Mouse (Mus musculus) small intestine, adult 2 months (tissue): ENCODE results near the gene Cacna1e. TPM values are rescaled to one million over a fixed set of nuclear protein-coding genes. Genes with fewer than 3 reads are reported as not detected.

Experiments
- H3K27ac ChIP-seq: fragments of 200-500 bp; 2 replicates; pipeline ENCODE4 v1.5.1; 2012; ENCODE audit warnings: low read depth, low read length, control low read depth, inconsistent platforms; ENCODE audit not compliant: insufficient read depth
- H3K27me3 ChIP-seq: fragments of 200-500 bp; 2 replicates; pipeline ENCODE4 v1.6.1; 2012; ENCODE audit warnings: mild to moderate bottlenecking, moderate library complexity, low read length, inconsistent platforms; ENCODE audit not compliant: control insufficient read depth, insufficient read depth
- H3K36me3 ChIP-seq: fragments of 200-500 bp; 2 replicates; pipeline ENCODE4 v1.6.1; 2012; ENCODE audit warnings: mild to moderate bottlenecking, low read length, control low read depth, inconsistent platforms; ENCODE audit not compliant: control insufficient read depth, insufficient read depth
- H3K4me1 ChIP-seq: fragments of 200-500 bp; 2 replicates; pipeline ENCODE4 v1.6.1; 2012; ENCODE audit warnings: low read length, inconsistent platforms, mixed read lengths; ENCODE audit not compliant: control insufficient read depth, insufficient read depth, insufficient read length
- H3K4me3 ChIP-seq: fragments of 200-500 bp; 2 replicates; pipeline ENCODE4 v1.5.1; 2012; ENCODE audit warnings: low read depth, mild to moderate bottlenecking, control low read depth, inconsistent platforms, low read length, moderate library complexity
- CTCF ChIP-seq: fragments of 200-500 bp; IDR thresholded peaks from 2 replicates; pipeline ENCODE4 v1.5.1; 2012; ENCODE audit warnings: low read depth, mild to moderate bottlenecking, control low read depth, inconsistent platforms, low read length, moderate library complexity, mixed read lengths; ENCODE audit not compliant: insufficient replicate concordance, insufficient read length; ENCODE audit errors: extremely low read depth
- POLR2A ChIP-seq: fragments of 200-500 bp; IDR thresholded peaks from 2 replicates; pipeline ENCODE4 v1.6.1; 2012; ENCODE audit warnings: low read depth, mild to moderate bottlenecking, control low read depth, inconsistent platforms, low read length, moderate library complexity
- WGBS: fragments of 180-500 bp; shearing (Covaris S2); methylation state at CpG from one replicate; pipeline ENCODE4 v1.1.7; 2018; 5-methylcytosine and 5-hydroxymethylcytosine counted together
- polyA plus RNA-seq: library from polyadenylated mRNA; depleted of rRNA; stranded (reverse); fragments of >200 nt; gene quantifications from 2 replicates; pipeline ENCODE4 v1.2.3, GENCODE M21; 2012

The Cacna1e gene
- polyA plus RNA-seq, 1 experiment = 0.76 TPM

GRCm38 (mm10) chr1:154723078-154723477 is 161.2 kb downstream of the Cacna1e start:
- TF ChIP-seq POLR2A (no peak), CTCF (no peak)
- WGBS = 45% methylated on average over 6 of the region's 6 CpGs
- H3K36me3 ChIP-seq = no peaks in the 10 kb centered on the region
- H3K4me1 ChIP-seq = no peaks in the 10 kb centered on the region
- H3K4me3 ChIP-seq = no peak overlapping the region
- H3K27me3 ChIP-seq = peaks cover 10% of the 10 kb centered on the region
- no peak overlapping the region for H3K27ac ChIP-seq

GRCm38 (mm10) chr1:154715596-154715995 is 168.7 kb downstream of the Cacna1e start:
- no peak overlapping the region for H3K4me3 ChIP-seq
- TF ChIP-seq CTCF (no peak), POLR2A (no peak)
- 69% methylated on average over 7 of the region's 7 CpGs for WGBS
- H3K36me3 ChIP-seq = no peaks in the 10 kb centered on the region
- no peak overlapping the region for H3K27ac ChIP-seq
- no peaks in the 10 kb centered on the region for H3K4me1 ChIP-seq
- no peaks in the 10 kb centered on the region for H3K27me3 ChIP-seq

GRCm38 (mm10) chr1:154712747-154713146 is 171.6 kb downstream of the Cacna1e start:
- no peaks in the 10 kb centered on the region for H3K36me3 ChIP-seq
- no peaks in the 10 kb centered on the region for H3K27me3 ChIP-seq
- H3K4me1 ChIP-seq = no peaks in the 10 kb centered on the region
- WGBS = 80% methylated on average over 4 of the region's 4 CpGs
- H3K27ac ChIP-seq = no peak overlapping the region
- no peak for TF ChIP-seq CTCF
- TF ChIP-seq POLR2A = no peak
- H3K4me3 ChIP-seq = no peak overlapping the region

GRCm38 (mm10) chr1:154707584-154708290 is 176.6 kb downstream of the Cacna1e start:
- no peaks in the 10 kb centered on the region for H3K4me1 ChIP-seq
- no peak for TF ChIP-seq POLR2A
- no peaks in the 10 kb centered on the region for H3K36me3 ChIP-seq
- 88% methylated on average over 4 of the region's 4 CpGs for WGBS
- no peak overlapping the region for H3K4me3 ChIP-seq
- no peaks in the 10 kb centered on the region for H3K27me3 ChIP-seq
- H3K27ac ChIP-seq = no peak overlapping the region

GRCm38 (mm10) chr1:154706974-154707373 is 177.3 kb downstream of the Cacna1e start:
- Histone ChIP-seq H3K36me3 (no peaks in the 10 kb centered on the region), H3K27ac (no peak overlapping the region), H3K27me3 (no peaks in the 10 kb centered on the region), H3K4me3 (no peak overlapping the region), H3K4me1 (no peaks in the 10 kb centered on the region)
- 73% methylated on average over 8 of the region's 8 CpGs for WGBS
- TF ChIP-seq POLR2A (no peak), CTCF (no peak)

GRCm38 (mm10) chr1:154705882-154706565 is 178.3 kb downstream of the Cacna1e start:
- 67% methylated on average over 7 of the region's 7 CpGs for WGBS

GRCm38 (mm10) chr1:154704558-154705185 is 179.6 kb downstream of the Cacna1e start:
- Histone ChIP-seq H3K4me3 (no peak overlapping the region), H3K4me1 (no peaks in the 10 kb centered on the region), H3K27ac (no peak overlapping the region), H3K27me3 (no peaks in the 10 kb centered on the region), H3K36me3 (no peaks in the 10 kb centered on the region)
- WGBS = 55% methylated on average over 11 of the region's 11 CpGs
- TF ChIP-seq CTCF (no peak), POLR2A (no peak)

More at GRCm38 (mm10) chr1:154705882-154706565, 178.3 kb downstream of the Cacna1e start:
- H3K27ac ChIP-seq = no peak overlapping the region
- H3K27me3 ChIP-seq = no peaks in the 10 kb centered on the region
- TF ChIP-seq CTCF = no peak
- TF ChIP-seq POLR2A = no peak
- H3K36me3 ChIP-seq = no peaks in the 10 kb centered on the region
- no peaks in the 10 kb centered on the region for H3K4me1 ChIP-seq
- no peak overlapping the region for H3K4me3 ChIP-seq

GRCm38 (mm10) chr1:154702623-154703022 is 181.7 kb downstream of the Cacna1e start:
- H3K27ac ChIP-seq = no peak overlapping the region
- TF ChIP-seq CTCF = no peak
- no peak for TF ChIP-seq POLR2A
- no peaks in the 10 kb centered on the region for H3K27me3 ChIP-seq
- H3K4me3 ChIP-seq = no peak overlapping the region
- H3K4me1 ChIP-seq = no peaks in the 10 kb centered on the region
- WGBS = 70% methylated on average over 2 of the region's 2 CpGs
- no peaks in the 10 kb centered on the region for H3K36me3 ChIP-seq
